ENCODE assay signal across 9 mouse cellular contexts in genomic region chr2:55306387-55306786, GRCm38 (mm10).
DNase-seq lines count a peak whose midpoint lies in the region; ATAC-seq lines count a peak whose summit lies in the region.
"Had no signal": no experiment of that assay in that cellular context is flagged by ENCODE, and none has a peak within 500 bp of the region (broad histone marks: within the 10 kb centered on the region; RNA-seq: fewer than 3 reads in every experiment).

No protein-coding gene starts in this region.

- intact Hi-C loops in heart, postnatal 10 days (cut with DNase I), result loop anchor here (1.0 to 10.0 kb wide), 4 partner anchors 212 to 718 kb away; no protein-coding TSS in a partner anchor

- H3K36me3 ChIP-seq in heart, embryonic 12.5 days, result no peaks in the 10 kb centered on the region
- no peaks in the 10 kb centered on the region for H3K36me3 ChIP-seq in neural tube, embryonic 11.5 days (ENCODE audit: control insufficient read depth, insufficient read depth, low read length)
- H3K36me3 ChIP-seq in neural tube, embryonic 15.5 days, result no peaks in the 10 kb centered on the region
- H3K36me3 ChIP-seq: midbrain, embryonic 12.5 days had no signal

- no peak overlapping the region for H3K9ac ChIP-seq in heart, embryonic 12.5 days
- no peak overlapping the region for H3K9ac ChIP-seq in neural tube, embryonic 11.5 days (ENCODE audit: low read length)
- H3K9ac ChIP-seq in neural tube, embryonic 15.5 days (replicated peaks), result no peak overlapping the region
- H3K9ac ChIP-seq: midbrain, embryonic 12.5 days had no signal

- H3K9me3 ChIP-seq in heart, embryonic 12.5 days (replicated peaks), result no peaks in the 10 kb centered on the region
- H3K9me3 ChIP-seq in neural tube, embryonic 11.5 days (ENCODE audit: control insufficient read depth, low read length), result no peaks in the 10 kb centered on the region
- no peaks in the 10 kb centered on the region for H3K9me3 ChIP-seq in neural tube, embryonic 15.5 days (replicated peaks)
- H3K9me3 ChIP-seq: midbrain, embryonic 12.5 days had no signal

- ATAC-seq in heart, embryonic 12.5 days (ENCODE audit: insufficient number of reproducible peaks, low FRiP score), result no peak
- 0 out of 2 replicates have a peak, but pooled peaks have one; percentile 17 for ATAC-seq in neural tube, embryonic 11.5 days (ENCODE audit: insufficient read depth, low FRiP score, low TSS enrichment)
- no peak for ATAC-seq in neural tube, embryonic 15.5 days (ENCODE audit: low FRiP score)

- no peaks in the 10 kb centered on the region for H3K27me3 ChIP-seq in heart, embryonic 12.5 days (replicated peaks)
- H3K27me3 ChIP-seq in neural tube, embryonic 11.5 days (ENCODE audit: control insufficient read depth, insufficient read depth, low read length), result no peaks in the 10 kb centered on the region
- no peaks in the 10 kb centered on the region for H3K27me3 ChIP-seq in neural tube, embryonic 15.5 days (replicated peaks)
- H3K27me3 ChIP-seq: midbrain, embryonic 12.5 days had no signal

- H3K4me1 ChIP-seq in heart, embryonic 12.5 days (replicated peaks), result no peaks in the 10 kb centered on the region
- no peaks in the 10 kb centered on the region for H3K4me1 ChIP-seq in neural tube, embryonic 11.5 days (ENCODE audit: control insufficient read depth, insufficient read depth, low read length)
- no peaks in the 10 kb centered on the region for H3K4me1 ChIP-seq in neural tube, embryonic 15.5 days
- H3K4me1 ChIP-seq: midbrain, embryonic 12.5 days had no signal

- DNase-seq in heart, postnatal 10 days, result peak; percentile 7 to 41
- DNase-seq in neural tube, embryonic 11.5 days (ENCODE audit: low spot score), result peak; percentile 16
- peak; percentile 73 to 78 for DNase-seq in cerebellum, postnatal 10 days
- DNase-seq in retina, postnatal 1 day, result peak; percentile 17
- DNase-seq in spleen, postnatal 14 days (ENCODE audit: low spot score in 2 of 2), result no peak
- DNase-seq in lung, postnatal 25 days (ENCODE audit: low spot score), result no peak

- H3K4me3 ChIP-seq in heart, embryonic 12.5 days, result no peak overlapping the region
- no peak overlapping the region for H3K4me3 ChIP-seq in neural tube, embryonic 11.5 days (ENCODE audit: low read depth, low read length)
- no peak overlapping the region for H3K4me3 ChIP-seq in neural tube, embryonic 15.5 days (replicated peaks)
- H3K4me3 ChIP-seq: midbrain, embryonic 12.5 days had no signal

- no peak overlapping the region for H3K4me2 ChIP-seq in heart, embryonic 12.5 days
- H3K4me2 ChIP-seq in neural tube, embryonic 11.5 days (ENCODE audit: low read depth), result no peak overlapping the region
- H3K4me2 ChIP-seq in neural tube, embryonic 15.5 days, result no peak overlapping the region
- H3K4me2 ChIP-seq: midbrain, embryonic 12.5 days had no signal

- H3K27ac ChIP-seq in heart, embryonic 12.5 days (ENCODE audit: poor library complexity, severe bottlenecking), result no peak overlapping the region
- H3K27ac ChIP-seq in neural tube, embryonic 11.5 days (ENCODE audit: low read depth, low read length), result no peak overlapping the region
- H3K27ac ChIP-seq in neural tube, embryonic 15.5 days (replicated peaks), result no peak overlapping the region
- H3K27ac ChIP-seq: midbrain, embryonic 12.5 days had no signal

Comparison
In these comparisons a context has a peak if more than half of its experiments do, and no peak if none do; other contexts are left out.
1. DNase-seq: peak in heart, postnatal 10 days (2 of 2), neural tube, embryonic 11.5 days (single experiment), cerebellum, postnatal 10 days (2 of 2) and retina, postnatal 1 day (single experiment); none in spleen, postnatal 14 days (0 of 2) and lung, postnatal 25 days (single experiment).